Mouse (Mus musculus) R1 (cell line): ENCODE measurements around the gene Nudt6.

Experiments used
- DNase-seq: peaks from one replicate; pipeline ENCODE4 v3.0.0-alpha.2; 2018; ENCODE audit warnings: low read depth, low spot score

Gene Nudt6

GRCm38 (mm10) chr3:37420072-37420471 is at the start of gene Nudt6:
TSS of gene Nudt6 (minus strand) at chr3:37420211.
- peak; percentile 94 for DNase-seq

- DNase-seq, result no peak
These were observed 49.3 kb upstream of the Nudt6 start for GRCm38 (mm10) chr3:37469353-37469752.

- DNase-seq, result peak; percentile 32
These were observed 48.2 kb upstream of the Nudt6 start for GRCm38 (mm10) chr3:37468170-37468569.

DNA sequence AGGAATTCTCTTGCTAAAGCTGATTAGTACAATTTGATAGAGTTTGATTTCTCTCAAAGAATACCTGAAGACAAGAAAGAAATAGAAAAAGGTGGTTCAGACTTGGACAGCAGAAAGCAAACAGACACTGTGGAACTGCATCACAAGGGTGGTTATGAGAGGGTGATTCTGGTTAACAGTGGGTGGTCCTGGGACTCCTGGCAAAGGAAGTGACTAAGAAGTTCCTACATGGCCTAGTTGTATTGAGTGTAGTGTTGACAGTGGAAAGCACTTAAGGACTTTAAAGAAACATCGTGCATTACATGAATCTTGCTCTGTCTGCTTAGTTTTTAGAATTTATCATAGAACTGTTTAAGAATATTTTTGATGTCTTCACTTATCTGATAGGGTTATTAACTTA is 36.0 kb upstream of the Nudt6 start:
- DNase-seq, result no peak

- no peak for DNase-seq
These were observed 23.4 kb upstream of the Nudt6 start for GRCm38 (mm10) chr3:37443409-37443808.

- no peak for DNase-seq
These were observed 19.8 kb upstream of the Nudt6 start for GRCm38 (mm10) chr3:37439770-37440169.

GRCm38 (mm10) chr3:37430359-37430758 is 10.3 kb upstream of the Nudt6 start:
- DNase-seq, result no peak

DNA sequence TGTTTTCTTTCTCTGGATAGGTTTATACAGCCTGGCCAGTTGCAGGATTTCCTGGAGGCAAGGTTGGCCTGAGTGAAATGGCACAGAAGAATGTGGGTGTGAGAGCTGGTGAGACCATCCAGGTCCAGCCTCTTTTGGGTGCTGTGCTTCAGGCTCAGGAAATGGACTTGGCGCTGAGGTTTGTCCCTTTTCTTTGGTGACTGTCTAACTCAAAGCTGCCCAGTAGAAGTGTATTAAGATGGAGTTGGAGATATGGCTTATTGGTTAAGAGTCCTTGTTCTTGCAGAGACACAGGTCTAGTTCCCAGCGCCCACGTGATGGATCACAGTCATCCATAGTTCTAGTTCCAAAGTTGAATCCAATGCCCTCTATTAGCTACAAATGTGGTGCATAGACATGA is 6.1 kb upstream of the Nudt6 start:
- DNase-seq, result no peak

- no peak for DNase-seq
These were observed 1.2 kb upstream of the Nudt6 start for GRCm38 (mm10) chr3:37421179-37421578.

DNA sequence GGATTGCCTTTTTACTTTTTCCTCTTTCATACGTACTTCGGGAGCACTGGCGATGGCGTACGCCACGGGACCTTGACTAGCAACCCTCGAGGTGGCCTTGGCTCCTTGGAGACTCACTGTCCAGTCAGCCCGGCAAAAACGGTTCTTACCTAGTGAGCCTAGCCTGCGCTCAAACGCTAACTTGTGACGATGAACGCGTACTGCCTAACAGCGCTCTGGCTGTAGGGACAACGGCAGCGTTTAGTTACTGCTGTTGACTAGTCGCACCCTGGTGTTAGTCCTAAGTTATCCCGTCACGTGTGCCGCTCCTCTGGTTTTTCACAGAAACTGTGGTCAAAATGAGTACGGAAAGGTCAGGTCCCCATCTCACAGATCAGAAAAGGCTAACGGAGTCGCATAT is 630 bp upstream of the Nudt6 start:
- DNase-seq, result peak; percentile 48

- peak; percentile 98 for DNase-seq
These were observed 486 bp downstream of the Nudt6 start, which contains the start of gene Spata5 for GRCm38 (mm10) chr3:37419458-37419991. TSS of gene Spata5 (plus strand) at chr3:37419896.

DNA sequence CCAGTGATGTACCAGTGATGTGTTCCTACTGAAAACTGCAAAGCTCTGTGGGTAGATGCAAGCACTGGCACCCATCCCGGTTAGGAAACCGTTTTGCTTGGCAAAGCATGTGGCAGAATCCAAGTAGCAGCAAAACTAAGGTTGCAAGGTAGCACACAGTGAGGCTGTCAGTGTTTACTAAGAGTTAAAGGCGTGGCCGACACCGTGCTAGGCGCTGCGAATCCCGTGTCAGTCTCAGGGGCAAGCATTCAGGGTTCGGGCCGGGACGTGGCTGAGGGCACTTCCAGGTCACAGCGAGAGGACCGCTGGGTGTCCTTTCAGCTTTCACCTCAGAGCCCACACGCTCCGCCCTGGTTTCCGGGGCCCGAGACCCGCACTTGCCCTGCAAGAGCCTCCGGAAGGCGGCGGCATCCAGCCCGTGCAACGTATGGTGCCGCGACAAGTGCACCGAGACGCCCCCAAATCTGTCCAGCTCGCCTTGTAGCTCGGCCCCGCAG is 1.0 kb downstream of the Nudt6 start:
- peak; percentile 80 for DNase-seq

GRCm38 (mm10) chr3:37418341-37418740 is 1.7 kb downstream of the Nudt6 start:
- no peak for DNase-seq

- DNase-seq, result peak; percentile 78
These were observed 5.5 kb downstream of the Nudt6 start for GRCm38 (mm10) chr3:37414413-37414960.

- DNase-seq, result no peak
These were observed 6.6 kb downstream of the Nudt6 start for GRCm38 (mm10) chr3:37413446-37413845.

DNA sequence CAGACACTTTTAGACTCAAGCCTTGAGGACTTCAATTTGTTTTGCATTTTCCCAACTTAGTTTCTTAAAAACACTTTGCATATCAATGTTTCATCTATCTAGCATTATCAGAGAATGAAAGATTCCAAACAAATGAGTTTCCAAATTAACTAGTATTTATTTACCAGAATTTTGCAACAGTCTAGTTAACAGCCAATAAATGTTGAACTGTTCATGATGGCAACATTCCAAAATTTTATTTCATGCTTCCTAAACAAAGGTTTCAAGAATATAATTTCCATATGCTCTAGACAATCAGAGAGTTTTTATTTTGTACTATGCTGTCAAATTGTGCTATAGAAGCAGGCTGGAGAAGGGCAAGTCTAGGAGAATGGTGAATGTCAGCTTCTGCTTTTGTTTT is 12.4 kb downstream of the Nudt6 start:
- no peak for DNase-seq

GRCm38 (mm10) chr3:37401729-37402610 is 18.0 kb downstream of the Nudt6 start:
- no peak for DNase-seq

- DNase-seq, result no peak
These were observed 21.2 kb downstream of the Nudt6 start for GRCm38 (mm10) chr3:37398661-37399395.

- no peak for DNase-seq
These were observed 22.4 kb downstream of the Nudt6 start for GRCm38 (mm10) chr3:37397646-37398045.

- DNase-seq, result no peak
These were observed 22.9 kb downstream of the Nudt6 start for GRCm38 (mm10) chr3:37396930-37397608.

DNA sequence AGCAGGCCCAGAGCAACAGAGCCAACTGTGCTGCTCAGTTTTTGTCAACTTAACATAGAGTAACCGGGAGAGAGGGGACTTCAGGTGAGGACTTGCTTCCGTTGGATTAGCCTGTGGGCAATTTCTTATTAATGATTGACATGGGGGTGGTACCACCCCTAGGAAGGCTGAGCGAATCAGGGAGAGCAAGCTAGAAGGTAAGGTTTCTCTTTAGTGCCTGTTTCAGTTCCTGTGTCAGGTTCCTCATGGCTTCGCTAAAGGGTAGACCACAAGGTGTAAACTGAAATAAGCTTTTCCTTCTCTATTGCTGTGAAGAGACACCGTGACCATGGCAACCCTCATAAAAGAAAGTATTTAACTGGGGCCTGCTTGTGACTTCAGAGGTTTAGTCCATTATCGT is 32.7 kb downstream of the Nudt6 start:
- peak; percentile 13 for DNase-seq
